Mouse (Mus musculus) midbrain, postnatal 0 days (tissue): Measurements from ENCODE around the gene Sptbn1. TPM values are rescaled to one million over a fixed set of nuclear protein-coding genes. Genes with fewer than 3 reads are reported as not detected.

ENCODE experiments used
- ATAC-seq: fragments of 200-750 bp; cut with Nextera tagmentation; 2 replicates; pipeline ENCODE4 v1.8.0; 2017; ENCODE audit warnings: moderate number of reproducible peaks, mild to moderate bottlenecking, moderate TSS enrichment, moderate library complexity; ENCODE audit not compliant: low FRiP score
- DNase-seq: peaks from one replicate; pipeline ENCODE4 v3.0.0-alpha.2; 2015; ENCODE audit warnings: low spot score
- H3K27ac ChIP-seq: fragments of 300-500 bp; sonication (generic); 2 replicates; pipeline ENCODE4 v1.5.1; 2014; ENCODE audit warnings: low read depth, mild to moderate bottlenecking, low read length, mixed read lengths
- H3K27me3 ChIP-seq: fragments of 300-500 bp; sonication (generic); 2 replicates; pipeline ENCODE4 v1.6.1; 2014; ENCODE audit warnings: low read length, control low read depth, mixed read lengths; ENCODE audit not compliant: insufficient read depth
- H3K36me3 ChIP-seq: fragments of 300-500 bp; sonication (generic); 2 replicates; pipeline ENCODE4 v1.6.1; 2014; ENCODE audit warnings: low read length, control low read depth, mixed read lengths; ENCODE audit not compliant: insufficient read depth
- H3K4me1 ChIP-seq: fragments of 300-500 bp; sonication (generic); 2 replicates; pipeline ENCODE4 v1.6.1; 2014; ENCODE audit warnings: mild to moderate bottlenecking, control low read depth, antibody characterized with exemption, low read length, mixed read lengths; ENCODE audit not compliant: insufficient read depth
- H3K4me2 ChIP-seq: fragments of 300-500 bp; sonication (generic); 2 replicates; pipeline ENCODE4 v1.6.1; 2014; ENCODE audit warnings: low read depth, mild to moderate bottlenecking, low read length, mixed read lengths; ENCODE audit not compliant: poor library complexity, severe bottlenecking
- H3K4me3 ChIP-seq: fragments of 300-500 bp; sonication (generic); 2 replicates; pipeline ENCODE4 v1.5.1; 2014; ENCODE audit warnings: low read depth, mild to moderate bottlenecking, low read length, moderate library complexity
- H3K9ac ChIP-seq: fragments of 300-500 bp; sonication (generic); replicated peaks from 2 replicates; pipeline ENCODE4 v1.6.1; 2014; ENCODE audit warnings: mild to moderate bottlenecking, low read length, moderate library complexity, mixed read lengths; ENCODE audit not compliant: poor library complexity, severe bottlenecking
- H3K9me3 ChIP-seq: fragments of 300-500 bp; sonication (generic); 2 replicates; pipeline ENCODE4 v1.6.1; 2016; ENCODE audit warnings: low read length, control low read depth
- CTCF ChIP-seq: IDR thresholded peaks from 2 replicates; pipeline ENCODE4 v1.5.1; 2016; ENCODE audit warnings: antibody characterized with exemption, mild to moderate bottlenecking
- WGBS: fragments of 180-500 bp; shearing (Covaris S2); extraction: QIAGEN DNeasy Blood & Tissue Kit; methylation state at CpG from one replicate; pipeline ENCODE4 v1.1.7; 2014; 5-methylcytosine and 5-hydroxymethylcytosine counted together
- polyA plus RNA-seq: library from polyadenylated mRNA; unstranded; fragments of >200 nt; fragmentation: Nextera tagmentation; extraction: Ambion mirVana; gene quantifications from 2 replicates; pipeline ENCODE4 v1.2.1, GENCODE M21; 2015
- total RNA-seq: library from RNA; depleted of rRNA; stranded (reverse); fragments of >200 nt; gene quantifications from 2 replicates; pipeline ENCODE4 v1.2.3, GENCODE M21; 2014

Gene Sptbn1
- total and polyA plus RNA-seq, 2 experiments from 2014 or later, result 173 to 294 TPM

DNA sequence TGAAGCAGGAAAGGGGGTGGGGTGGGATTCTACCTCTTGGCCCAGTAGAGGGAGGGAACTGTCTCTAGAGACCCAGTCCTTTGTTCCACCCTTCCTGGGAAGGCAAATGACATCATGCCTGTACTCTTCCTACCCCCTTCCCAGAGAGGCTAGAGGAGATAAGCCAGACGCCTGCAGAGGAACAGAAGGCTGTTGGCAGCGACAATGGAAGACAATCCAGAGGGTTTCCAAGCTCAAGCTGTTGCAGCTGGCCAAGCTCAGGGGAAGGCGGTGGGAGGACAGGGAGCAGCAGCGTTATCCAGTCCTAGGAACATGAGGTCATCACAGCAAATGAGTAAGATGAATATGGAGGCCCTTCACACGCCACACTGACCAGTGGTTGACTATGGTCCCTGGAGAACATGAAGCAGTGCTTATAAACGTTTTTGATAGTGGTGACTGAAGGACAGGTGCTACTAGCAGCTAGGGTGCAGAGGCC is 106.8 kb downstream of the Sptbn1 start:
- H3K9ac ChIP-seq, result no peak overlapping the region
- DNase-seq (peak; percentile 83), ATAC-seq (peak; percentile 69)
- 24% methylated on average over 6 of the region's 6 CpGs for WGBS
- no peaks in the 10 kb centered on the region for H3K9me3 ChIP-seq
- 0 out of 2 replicates have a peak, but pooled peaks cover under 1% of the 10 kb centered on the region for H3K4me1 ChIP-seq
- H3K36me3 ChIP-seq, result 0 out of 2 replicates have a peak, but pooled peaks cover 4% of the 10 kb centered on the region
- no peak overlapping the region for H3K4me2 ChIP-seq
- no peaks in the 10 kb centered on the region for H3K27me3 ChIP-seq
- H3K27ac ChIP-seq, result 0 out of 2 replicates have a peak overlapping the region, but pooled peaks have one; percentile 18
- TF ChIP-seq CTCF, result no peak
- no peak overlapping the region for H3K4me3 ChIP-seq

DNA sequence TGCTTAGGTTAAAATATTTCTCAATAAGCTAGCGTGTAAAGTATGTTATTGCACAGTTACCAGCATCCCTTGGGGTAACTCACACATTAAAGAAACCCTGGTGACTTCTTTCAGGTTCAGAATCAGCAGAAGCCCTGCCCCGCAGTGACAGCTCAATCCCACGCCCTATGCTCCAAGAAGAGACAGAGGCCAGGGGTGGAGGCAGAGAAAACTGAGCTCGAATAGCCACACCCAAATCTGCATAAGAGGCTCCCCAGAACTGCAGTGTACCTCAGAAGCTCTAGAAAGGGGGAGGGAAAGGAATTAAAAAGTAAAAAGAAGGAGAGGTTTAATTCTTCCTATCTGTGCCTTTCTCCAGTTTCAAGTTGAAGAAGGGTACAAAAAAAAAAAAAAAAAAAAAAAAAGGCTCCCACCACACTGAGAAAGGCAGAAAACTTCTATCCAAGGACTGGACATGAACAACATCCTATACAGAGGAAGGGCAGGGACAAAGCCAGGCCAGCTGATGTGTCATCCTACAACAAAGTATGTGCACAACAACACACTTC is 107.3 kb downstream of the Sptbn1 start:
- H3K27me3 ChIP-seq, result no peaks in the 10 kb centered on the region
- H3K9ac ChIP-seq, result no peak overlapping the region
- H3K27ac ChIP-seq, result 0 out of 2 replicates have a peak overlapping the region, but pooled peaks have one; percentile 18
- H3K4me3 ChIP-seq, result no peak overlapping the region
- no peaks in the 10 kb centered on the region for H3K9me3 ChIP-seq
- ATAC-seq, result no peak
- no peak for TF ChIP-seq CTCF
- H3K4me2 ChIP-seq, result no peak overlapping the region
- H3K4me1 ChIP-seq, result no peaks in the 10 kb centered on the region
- 57% methylated on average over 4 of the region's 4 CpGs for WGBS
- 0 out of 2 replicates have a peak, but pooled peaks cover 4% of the 10 kb centered on the region for H3K36me3 ChIP-seq
- DNase-seq, result no peak

DNA sequence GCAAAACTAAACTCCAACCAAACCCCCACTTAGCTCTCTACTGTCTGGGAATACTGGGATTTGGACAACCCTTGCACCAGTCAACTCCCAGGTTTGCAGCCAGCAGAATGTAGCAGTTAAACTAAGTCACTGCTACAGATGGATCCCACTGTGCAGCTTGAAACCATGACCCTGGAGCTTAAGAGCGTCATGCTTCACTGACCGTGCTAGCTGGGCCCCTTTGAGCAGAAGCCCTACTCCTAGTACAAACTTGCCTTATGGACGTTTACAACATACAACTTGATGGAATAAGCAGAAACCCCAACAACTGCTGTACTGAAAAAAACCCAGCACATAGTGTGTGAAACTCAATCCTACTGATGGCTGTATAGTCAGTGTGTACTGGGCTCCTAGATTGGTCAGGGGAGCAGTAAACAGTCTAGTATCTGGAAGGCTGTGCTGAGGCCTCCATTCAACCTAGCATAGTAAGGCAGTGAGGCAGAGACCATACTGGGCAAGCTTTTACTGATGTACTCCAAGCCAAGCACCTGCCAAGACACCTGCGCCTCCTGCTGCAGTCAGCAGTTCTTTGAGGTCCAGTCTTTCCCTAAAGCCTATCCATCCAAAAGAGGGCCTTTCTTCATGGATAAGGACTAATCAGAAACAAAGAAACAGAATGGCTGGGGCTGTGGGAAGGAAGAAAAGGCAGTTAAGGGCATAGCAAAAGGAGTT is 108.3 kb downstream of the Sptbn1 start:
- Histone ChIP-seq H3K4me3 (no peak overlapping the region), H3K27ac (no peak overlapping the region), H3K36me3 (0 out of 2 replicates have a peak, but pooled peaks cover 4% of the 10 kb centered on the region), H3K4me2 (no peak overlapping the region), H3K9me3 (no peaks in the 10 kb centered on the region), H3K27me3 (no peaks in the 10 kb centered on the region), H3K4me1 (no peaks in the 10 kb centered on the region), H3K9ac (no peak overlapping the region)
- ATAC-seq (no peak), DNase-seq (peak; percentile 10)
- TF ChIP-seq CTCF, result no peak
- WGBS, result 70% methylated on average over 4 of the region's 4 CpGs

DNA sequence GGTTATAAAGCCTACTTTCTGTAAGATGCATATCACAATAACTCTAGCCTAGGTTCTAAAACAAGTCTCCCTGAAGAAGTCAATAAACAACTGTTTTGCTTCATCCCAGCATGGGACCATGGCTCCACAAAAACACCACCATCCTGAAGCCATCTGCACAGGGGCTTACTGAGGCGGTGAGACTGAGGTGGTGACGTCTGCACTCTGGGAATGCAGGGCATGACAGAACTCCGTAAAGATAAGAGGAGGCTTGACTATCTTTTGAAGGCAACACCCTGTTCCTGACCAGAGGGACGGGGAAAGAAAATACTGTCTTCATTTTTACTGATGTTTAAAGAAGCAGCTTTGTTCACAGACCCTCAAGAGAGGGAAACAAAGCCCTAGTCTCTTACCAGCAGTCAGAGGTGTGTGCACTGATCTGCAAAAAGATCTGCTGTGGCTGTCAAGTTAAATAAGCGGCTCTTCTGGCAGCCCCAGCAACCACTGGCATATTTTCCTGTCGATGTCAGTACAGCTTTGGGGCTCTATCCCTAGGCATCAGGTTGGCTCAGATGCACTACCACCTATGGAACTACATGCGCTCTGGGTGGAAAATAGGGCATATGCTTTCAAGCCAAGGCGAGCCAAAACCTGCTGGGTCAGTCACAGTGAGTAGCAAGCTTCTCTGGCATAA is 109.8 kb downstream of the Sptbn1 start:
- peak; percentile 66 for DNase-seq
- peak; percentile 2; the same call in 1 of the 2 replicates for ATAC-seq
- Histone ChIP-seq H3K27ac (no peak overlapping the region; the same call in 1 of the 2 replicates), H3K9ac (no peak overlapping the region), H3K4me2 (no peak overlapping the region), H3K4me3 (no peak overlapping the region), H3K27me3 (no peaks in the 10 kb centered on the region), H3K36me3 (peaks cover 12% of the 10 kb centered on the region; the same call in 1 of the 2 replicates), H3K9me3 (no peaks in the 10 kb centered on the region), H3K4me1 (no peaks in the 10 kb centered on the region)
- WGBS, result 37% methylated on average over 8 of the region's 8 CpGs
- TF ChIP-seq CTCF, result no peak

DNA sequence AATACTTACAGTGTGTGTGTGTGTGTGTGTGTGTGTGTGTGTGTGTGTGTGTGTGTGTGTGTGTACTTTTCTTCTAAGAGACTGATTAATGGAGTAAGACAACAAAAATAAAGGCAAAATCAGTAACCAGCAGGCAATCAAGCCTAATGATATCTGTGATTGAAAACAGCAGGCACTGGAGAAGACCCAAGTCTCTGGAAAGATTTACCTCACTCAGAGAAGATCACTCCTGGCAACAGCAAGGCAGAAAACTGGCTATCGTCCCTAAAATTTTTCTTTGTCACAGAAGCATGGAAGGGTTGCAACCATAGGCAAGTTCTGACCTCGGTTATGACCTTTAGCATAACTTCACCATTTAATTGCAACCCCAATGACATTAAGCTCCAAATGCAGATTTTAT is 112.1 kb downstream of the Sptbn1 start:
- no peak overlapping the region for H3K9ac ChIP-seq
- no peak overlapping the region for H3K4me3 ChIP-seq
- H3K4me2 ChIP-seq, result no peak overlapping the region
- peaks cover 24% of the 10 kb centered on the region for H3K36me3 ChIP-seq
- no peak overlapping the region for H3K27ac ChIP-seq
- TF ChIP-seq CTCF, result no peak
- no peaks in the 10 kb centered on the region for H3K9me3 ChIP-seq
- H3K27me3 ChIP-seq, result no peaks in the 10 kb centered on the region
- ATAC-seq (no peak), DNase-seq (peak; percentile 68)
- no peaks in the 10 kb centered on the region for H3K4me1 ChIP-seq
- 92% methylated on average over 2 of the region's 2 CpGs for WGBS

DNA sequence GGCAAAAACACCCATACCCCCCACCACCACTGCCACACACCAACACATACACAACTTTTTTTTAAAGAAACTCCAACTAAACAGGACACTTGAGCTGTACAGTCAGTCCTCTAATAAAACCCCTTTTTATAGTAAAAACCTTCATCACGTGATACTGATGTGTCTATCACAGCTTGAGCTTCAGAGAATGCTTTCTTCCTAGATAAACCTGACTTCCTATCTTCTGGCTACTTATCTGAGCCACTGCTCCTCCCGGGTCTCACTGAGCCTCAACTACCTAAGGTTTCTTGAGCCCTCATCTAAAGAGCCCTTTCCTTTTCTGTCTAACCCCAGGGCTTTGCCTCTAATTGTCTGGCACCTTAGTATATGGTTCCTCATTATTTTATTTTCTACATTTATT is 113.0 kb downstream of the Sptbn1 start:
- no peak overlapping the region for H3K4me2 ChIP-seq
- 92% methylated on average over 2 of the region's 2 CpGs for WGBS
- no peaks in the 10 kb centered on the region for H3K27me3 ChIP-seq
- H3K9me3 ChIP-seq, result no peaks in the 10 kb centered on the region
- H3K4me1 ChIP-seq, result no peaks in the 10 kb centered on the region
- ATAC-seq (no peak), DNase-seq (no peak)
- peaks cover 29% of the 10 kb centered on the region for H3K36me3 ChIP-seq
- H3K27ac ChIP-seq, result no peak overlapping the region
- H3K9ac ChIP-seq, result no peak overlapping the region
- TF ChIP-seq CTCF, result no peak
- no peak overlapping the region for H3K4me3 ChIP-seq
